Comparison of ENCODE assay signal across 23 mouse cellular contexts in genomic region chr5:139167548-139167947, GRCm38 (mm10). TPM values are rescaled to one million over a fixed set of nuclear protein-coding genes. Genes with fewer than 3 reads are reported as not detected.
DNase-seq lines count a peak whose midpoint lies in the region.
"Had no signal": no experiment of that assay in that cellular context is flagged by ENCODE, and none has a peak within 500 bp of the region (broad histone marks: within the 10 kb centered on the region; RNA-seq: fewer than 3 reads in every experiment).

No protein-coding gene starts in this region.

- WGBS in heart, embryonic 10.5 days: 64% methylated on average over 1 of the region's 1 CpGs
- 91% methylated on average over 1 of the region's 1 CpGs for WGBS in embryonic facial prominence, embryonic 10.5 days

- DNase-seq in heart, embryonic 10.5 days (ENCODE audit: low spot score): no peak
- DNase-seq in heart, postnatal 14 days: no peak
- DNase-seq in thymus, postnatal 14 days: peak; percentile 16
- no peak for DNase-seq in thymus, postnatal 0 days (ENCODE audit: low spot score)
- DNase-seq in ZHBTc4 (ENCODE audit: low read depth, low spot score): peak; percentile 84
- DNase-seq in cerebellum, adult 11-12 months: no peak
- no peak for DNase-seq in embryonic facial prominence, embryonic 10.5 days (ENCODE audit: low spot score)
- DNase-seq in kidney, adult 8-10 months: no peak
- DNase-seq: adrenal gland, postnatal 14 days; cerebellum, adult 9-10 months; forebrain, postnatal 0 days; gastrocnemius, postnatal 14 days; heart, adult 11 months; kidney, adult 18-20 months; kidney, postnatal 14 days; lung, embryonic 14.5 days; midbrain, embryonic 14.5 days; right cerebral cortex, postnatal 14 days had no signal

- intact Hi-C loops in heart, postnatal 14 days (cut with DNase I): no loop called here

- H3K27me3 ChIP-seq in heart, embryonic 10.5 days (ENCODE audit: insufficient read depth, poor library complexity, severe bottlenecking): no peaks in the 10 kb centered on the region
- H3K27me3 ChIP-seq in embryonic facial prominence, embryonic 10.5 days (replicated peaks; ENCODE audit: low read depth, poor library complexity, severe bottlenecking): no peaks in the 10 kb centered on the region
- H3K27me3 ChIP-seq: heart, embryonic 12.5 days had no signal

- H3K36me3 ChIP-seq in heart, embryonic 10.5 days: peaks cover 85% of the 10 kb centered on the region
- H3K36me3 ChIP-seq in embryonic facial prominence, embryonic 10.5 days (replicated peaks): peaks cover 98% of the 10 kb centered on the region

- H3K27ac ChIP-seq in heart, embryonic 10.5 days: 0 out of 2 replicates have a peak overlapping the region, but pooled peaks have one; percentile 30
- no peak overlapping the region for H3K27ac ChIP-seq in embryonic facial prominence, embryonic 10.5 days (replicated peaks)
- H3K27ac ChIP-seq: hindbrain, embryonic 14.5 days; limb, embryonic 10.5 days had no signal

- no peak overlapping the region for H3K4me3 ChIP-seq in heart, embryonic 10.5 days
- H3K4me3 ChIP-seq in embryonic facial prominence, embryonic 10.5 days: no peak overlapping the region
- H3K4me3 ChIP-seq: heart, embryonic 12.5 days; limb, embryonic 10.5 days had no signal

- peaks cover 18% of the 10 kb centered on the region for H3K4me1 ChIP-seq in heart, embryonic 10.5 days
- H3K4me1 ChIP-seq in embryonic facial prominence, embryonic 10.5 days: no peaks in the 10 kb centered on the region
- H3K4me1 ChIP-seq: limb, embryonic 10.5 days had no signal

- no peaks in the 10 kb centered on the region for H3K9me3 ChIP-seq in heart, embryonic 10.5 days
- H3K9me3 ChIP-seq in embryonic facial prominence, embryonic 10.5 days: no peaks in the 10 kb centered on the region
- H3K9me3 ChIP-seq: heart, embryonic 12.5 days; limb, embryonic 10.5 days had no signal

RNA-seq across cellular contexts. Expression of gene Dnaaf5, which starts 17.5 kb away (rescaled TPM):
- polyA plus RNA-seq in heart, embryonic 10.5 days (2016; fragmentation: Nextera tagmentation; extraction: Ambion mirVana): 9.5 and 12.5 TPM in 2 replicates
- 10 to 100 TPM; 14.7 to 16.8 TPM for total RNA-seq in heart, postnatal 14 days (2021)
- polyA plus RNA-seq in thymus, postnatal 0 days (2015; fragmentation: Nextera tagmentation; extraction: Ambion mirVana): 3.4 and 4.1 TPM in 2 replicates
- polyA plus RNA-seq in embryonic facial prominence, embryonic 10.5 days (2016; fragmentation: Nextera tagmentation; extraction: Ambion mirVana): 9.6 and 10.6 TPM in 2 replicates

RNA-seq across cellular contexts. Expression of gene Prkar1b, which starts 17.7 kb away (rescaled TPM):
- 7.4 and 8.3 TPM in 2 replicates for polyA plus RNA-seq in heart, embryonic 10.5 days (2016; fragmentation: Nextera tagmentation; extraction: Ambion mirVana)
- total RNA-seq in heart, postnatal 14 days (2021): 1 to 10 TPM; 1.5 to 2.1 TPM
- polyA plus RNA-seq in thymus, postnatal 0 days (2015; fragmentation: Nextera tagmentation; extraction: Ambion mirVana): 2.4 and 3.5 TPM in 2 replicates
- polyA plus RNA-seq in embryonic facial prominence, embryonic 10.5 days (2016; fragmentation: Nextera tagmentation; extraction: Ambion mirVana): 7.3 and 9.0 TPM in 2 replicates
- total RNA-seq: common myeloid progenitor, adult 5-6 weeks; megakaryocyte-erythroid progenitor cell, adult 5-6 weeks had no signal

RNA-seq across cellular contexts. Expression of gene Sun1, which starts 32.9 kb away (rescaled TPM):
- 40.3 and 43.8 TPM in 2 replicates for polyA plus RNA-seq in heart, embryonic 10.5 days (2016; fragmentation: Nextera tagmentation; extraction: Ambion mirVana)
- total RNA-seq in heart, postnatal 14 days (2021): 10 to 100 TPM; 44.7 to 49.5 TPM
- 19.0 and 19.4 TPM in 2 replicates for polyA plus RNA-seq in thymus, postnatal 0 days (2015; fragmentation: Nextera tagmentation; extraction: Ambion mirVana)
- 50.5 and 50.6 TPM in 2 replicates for polyA plus RNA-seq in embryonic facial prominence, embryonic 10.5 days (2016; fragmentation: Nextera tagmentation; extraction: Ambion mirVana)

Comparison
In these comparisons a context has a peak if more than half of its experiments do, and no peak if none do; other contexts are left out.
1. DNase-seq: peak in thymus, postnatal 14 days (single experiment) and ZHBTc4 (single experiment); none in heart, embryonic 10.5 days (single experiment), heart, postnatal 14 days (0 of 2), thymus, postnatal 0 days (single experiment), cerebellum, adult 11-12 months (single experiment), embryonic facial prominence, embryonic 10.5 days (single experiment) and kidney, adult 8-10 months (0 of 2).